Comparison of ENCODE assay signal across 14 mouse cellular contexts in genomic region chr1:162181187-162181975, GRCm38 (mm10).
DNase-seq lines count a peak whose midpoint lies in the region; ATAC-seq lines count a peak whose summit lies in the region.
"Had no signal": no experiment of that assay in that cellular context is flagged by ENCODE, and none has a peak within 500 bp of the region (broad histone marks: within the 10 kb centered on the region; RNA-seq: fewer than 3 reads in every experiment).

No protein-coding gene starts in this region.

- H3K4me3 ChIP-seq in heart, embryonic 15.5 days = no peak overlapping the region
- no peak overlapping the region for H3K4me3 ChIP-seq in midbrain, embryonic 11.5 days (ENCODE audit: low read depth, low read length)
- H3K4me3 ChIP-seq in midbrain, embryonic 10.5 days = no peak overlapping the region
- no peak overlapping the region for H3K4me3 ChIP-seq in limb, embryonic 13.5 days
- no peak overlapping the region for H3K4me3 ChIP-seq in liver, embryonic 12.5 days
- H3K4me3 ChIP-seq: erythroblast, embryonic 14.5 days; liver, embryonic 15.5 days; megakaryocyte, embryonic 14.5 days had no signal

- no peak overlapping the region for H3K9ac ChIP-seq in heart, embryonic 15.5 days
- H3K9ac ChIP-seq in midbrain, embryonic 11.5 days (ENCODE audit: low read length) = no peak overlapping the region
- no peak overlapping the region for H3K9ac ChIP-seq in limb, embryonic 13.5 days
- H3K9ac ChIP-seq in liver, embryonic 12.5 days = no peak overlapping the region
- H3K9ac ChIP-seq: liver, embryonic 15.5 days had no signal

- peaks cover 27% of the 10 kb centered on the region for H3K4me1 ChIP-seq in heart, embryonic 15.5 days (replicated peaks)
- H3K4me1 ChIP-seq in midbrain, embryonic 11.5 days (ENCODE audit: control insufficient read depth, insufficient read depth, low read length) = peaks cover 3% of the 10 kb centered on the region; the same call in 1 of the 2 replicates
- H3K4me1 ChIP-seq in midbrain, embryonic 10.5 days = peaks cover 25% of the 10 kb centered on the region
- peaks cover 62% of the 10 kb centered on the region for H3K4me1 ChIP-seq in limb, embryonic 13.5 days
- no peaks in the 10 kb centered on the region for H3K4me1 ChIP-seq in liver, embryonic 12.5 days
- H3K4me1 ChIP-seq: liver, embryonic 15.5 days; megakaryocyte, embryonic 14.5 days had no signal

- no peak for ATAC-seq in heart, embryonic 15.5 days (replicated peaks; ENCODE audit: insufficient number of reproducible peaks, insufficient read depth, low FRiP score, low read depth)
- ATAC-seq in midbrain, embryonic 11.5 days (ENCODE audit: low FRiP score) = no peak
- no peak for ATAC-seq in limb, embryonic 13.5 days (ENCODE audit: low FRiP score, low read depth)
- ATAC-seq in liver, embryonic 12.5 days = no peak
- ATAC-seq: activated CD4-positive, CD25-positive, alpha-beta regulatory T cell, adult 4 months had no signal

- no peaks in the 10 kb centered on the region for H3K9me3 ChIP-seq in heart, embryonic 15.5 days (replicated peaks)
- H3K9me3 ChIP-seq in midbrain, embryonic 11.5 days (ENCODE audit: control insufficient read depth, low read length) = no peaks in the 10 kb centered on the region
- no peaks in the 10 kb centered on the region for H3K9me3 ChIP-seq in midbrain, embryonic 10.5 days (replicated peaks)
- H3K9me3 ChIP-seq in limb, embryonic 13.5 days = no peaks in the 10 kb centered on the region
- H3K9me3 ChIP-seq in liver, embryonic 12.5 days (replicated peaks) = no peaks in the 10 kb centered on the region
- H3K9me3 ChIP-seq: G1E; liver, embryonic 15.5 days; megakaryocyte, embryonic 14.5 days had no signal

- intact Hi-C loops in heart, postnatal 14 days (cut with DNase I) = loop anchor here (5.0 kb wide), 1 partner anchor 36 kb away; no protein-coding TSS in a partner anchor
- intact Hi-C loops in left cerebral cortex, postnatal 14 days (cut with DNase I) = no loop called here

- peak overlapping the region; percentile 37; the same call in 1 of the 2 replicates for H3K27ac ChIP-seq in heart, embryonic 15.5 days
- H3K27ac ChIP-seq in midbrain, embryonic 11.5 days (ENCODE audit: low read depth, low read length) = no peak overlapping the region
- no peak overlapping the region for H3K27ac ChIP-seq in midbrain, embryonic 10.5 days (replicated peaks)
- H3K27ac ChIP-seq in limb, embryonic 13.5 days = peak overlapping the region; percentile 63; the same call in 1 of the 2 replicates
- no peak overlapping the region for H3K27ac ChIP-seq in liver, embryonic 12.5 days
- H3K27ac ChIP-seq: liver, embryonic 15.5 days had no signal

- no peaks in the 10 kb centered on the region for H3K36me3 ChIP-seq in heart, embryonic 15.5 days
- H3K36me3 ChIP-seq in midbrain, embryonic 11.5 days (ENCODE audit: control insufficient read depth, insufficient read depth, low read length) = no peaks in the 10 kb centered on the region
- H3K36me3 ChIP-seq in midbrain, embryonic 10.5 days = no peaks in the 10 kb centered on the region
- no peaks in the 10 kb centered on the region for H3K36me3 ChIP-seq in limb, embryonic 13.5 days
- H3K36me3 ChIP-seq in liver, embryonic 12.5 days = no peaks in the 10 kb centered on the region
- H3K36me3 ChIP-seq: G1E; liver, embryonic 15.5 days had no signal

- WGBS in heart, embryonic 15.5 days = 64% methylated on average over 7 of the region's 7 CpGs
- 76% methylated on average over 7 of the region's 7 CpGs for WGBS in midbrain, embryonic 11.5 days
- WGBS in midbrain, embryonic 10.5 days = 81% methylated on average over 7 of the region's 7 CpGs
- WGBS in limb, embryonic 13.5 days = 70% methylated on average over 7 of the region's 7 CpGs
- WGBS in liver, embryonic 12.5 days (ENCODE audit: insufficient replicate concordance) = 54% methylated on average over 7 of the region's 7 CpGs

- no peak overlapping the region for H3K4me2 ChIP-seq in heart, embryonic 15.5 days
- H3K4me2 ChIP-seq in midbrain, embryonic 11.5 days = no peak overlapping the region
- no peak overlapping the region for H3K4me2 ChIP-seq in limb, embryonic 13.5 days (replicated peaks)
- no peak overlapping the region for H3K4me2 ChIP-seq in liver, embryonic 12.5 days
- H3K4me2 ChIP-seq: liver, embryonic 15.5 days had no signal

- DNase-seq in heart, postnatal 14 days = no peak
- DNase-seq in midbrain, embryonic 11.5 days (ENCODE audit: low spot score, missing footprints) = peak; percentile 85
- no peak for DNase-seq in midbrain, embryonic 10.5 days (ENCODE audit: low spot score)
- DNase-seq in left cerebral cortex, postnatal 14 days (ENCODE audit: low spot score in 2 of 2) = no peak
- DNase-seq in ovary, postnatal 36 days (ENCODE audit: low spot score) = no peak
- DNase-seq: cerebellum, adult 9-11 months had no signal

- no peaks in the 10 kb centered on the region for H3K27me3 ChIP-seq in heart, embryonic 15.5 days
- no peaks in the 10 kb centered on the region for H3K27me3 ChIP-seq in midbrain, embryonic 11.5 days (ENCODE audit: control insufficient read depth, insufficient read depth, low read length)
- no peaks in the 10 kb centered on the region for H3K27me3 ChIP-seq in midbrain, embryonic 10.5 days (ENCODE audit: low read depth, poor library complexity, severe bottlenecking)
- H3K27me3 ChIP-seq in limb, embryonic 13.5 days = no peaks in the 10 kb centered on the region
- no peaks in the 10 kb centered on the region for H3K27me3 ChIP-seq in liver, embryonic 12.5 days (replicated peaks)
- H3K27me3 ChIP-seq: liver, embryonic 15.5 days; megakaryocyte, embryonic 14.5 days had no signal

Comparison
In these comparisons a context has a peak if more than half of its experiments do, and no peak if none do; other contexts are left out.
1. H3K27ac ChIP-seq: peak in heart, embryonic 15.5 days (single experiment) and limb, embryonic 13.5 days (single experiment); none in midbrain, embryonic 11.5 days (single experiment), midbrain, embryonic 10.5 days (single experiment) and liver, embryonic 12.5 days (single experiment).